Mouse (Mus musculus): Measurements from ENCODE around the gene Hexim2. TPM values are rescaled to one million over a fixed set of nuclear protein-coding genes. Genes with fewer than 3 reads are reported as not detected.

Hexim2 gene
- polyA plus RNA-seq, 1 experiment from 2014 or later, result 12.3 TPM

DNA sequence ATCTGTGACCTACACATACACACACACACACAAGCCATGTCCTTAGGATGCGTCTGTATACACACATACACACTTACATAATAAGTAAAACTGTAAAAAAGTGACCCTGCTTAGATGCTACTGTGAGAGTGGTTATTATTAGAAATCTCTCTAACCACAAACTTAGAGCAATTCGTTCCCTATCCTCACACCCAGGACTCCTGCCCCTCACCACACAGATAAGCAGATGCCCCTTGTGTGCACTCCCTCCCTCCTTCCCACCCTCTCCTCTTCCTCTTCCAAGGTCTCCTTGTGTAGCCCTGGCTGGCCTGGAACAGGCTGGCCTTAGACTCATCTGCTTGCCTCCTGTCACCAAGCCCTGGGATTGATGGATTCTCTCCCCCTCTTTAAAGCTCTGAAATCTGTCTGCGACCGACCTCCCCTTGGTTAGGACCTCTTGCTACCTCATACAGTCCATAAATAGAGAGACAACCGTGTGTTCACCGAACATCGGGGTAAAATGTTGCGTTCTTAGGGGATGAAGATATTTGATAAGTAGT, 3.9 kb downstream of the Hexim2 start:
- no peak for DNase-seq (ENCODE audit: low spot score)
- Histone ChIP-seq H3K27me3 (ENCODE audit: low read depth, poor library complexity, severe bottlenecking) (no peaks in the 10 kb centered on the region), H3K4me3 (no peak overlapping the region), H3K36me3 (peaks cover 24% of the 10 kb centered on the region), H3K9me3 (replicated peaks) (no peaks in the 10 kb centered on the region), H3K4me1 (peaks cover 26% of the 10 kb centered on the region), H3K27ac (no peak overlapping the region)
- 88% methylated on average over 8 of the region's 8 CpGs for WGBS

DNA sequence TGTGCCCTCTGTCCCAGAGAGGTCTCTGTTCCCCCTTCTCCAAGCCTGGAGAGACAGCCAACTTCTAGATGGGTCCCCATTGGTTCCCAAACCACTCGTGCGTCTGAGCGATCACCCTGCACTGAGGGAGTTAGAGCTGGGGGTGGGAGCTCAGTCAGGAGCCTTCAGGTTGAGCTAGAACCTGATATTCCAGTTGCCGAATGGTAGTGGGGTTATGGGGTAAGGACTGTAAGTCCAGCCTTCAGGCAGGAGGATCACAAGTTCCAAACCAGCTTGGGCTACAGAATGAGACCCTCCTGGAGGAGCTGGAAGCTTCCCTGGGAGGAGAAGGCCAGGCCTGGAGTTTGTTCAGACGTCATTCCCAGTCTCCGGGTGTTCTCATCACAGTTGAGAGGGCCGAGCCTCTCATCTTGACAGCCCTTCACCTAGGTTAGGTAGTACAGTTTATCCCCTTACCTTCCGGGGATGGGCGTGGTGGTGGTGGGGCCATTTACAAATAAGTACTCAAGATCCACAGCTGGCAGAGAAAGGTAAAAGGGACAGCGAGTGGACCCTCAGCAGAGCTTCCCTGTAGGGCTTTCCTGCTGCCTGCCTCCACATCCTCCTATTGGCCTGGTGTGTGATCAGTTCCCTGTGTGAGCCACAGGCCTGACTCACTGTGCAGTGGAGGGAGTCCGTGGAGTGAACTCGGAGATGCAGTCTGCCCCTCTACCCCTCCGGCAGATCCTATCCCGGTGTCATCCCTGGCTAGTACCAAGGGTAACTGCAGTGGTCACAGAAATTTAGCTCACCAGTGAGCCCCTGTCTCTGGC, 7.9 kb downstream of the Hexim2 start:
- no peak for DNase-seq (ENCODE audit: low spot score)
- no peaks in the 10 kb centered on the region for H3K9me3 ChIP-seq (replicated peaks)
- H3K27me3 ChIP-seq (ENCODE audit: low read depth, poor library complexity, severe bottlenecking), result no peaks in the 10 kb centered on the region
- H3K27ac ChIP-seq, result peak overlapping the region; percentile 88; the same call in 1 of the 2 replicates
- peaks cover 24% of the 10 kb centered on the region for H3K36me3 ChIP-seq
- H3K4me1 ChIP-seq, result peaks cover 43% of the 10 kb centered on the region
- 85% methylated on average over 14 of the region's 14 CpGs for WGBS
- no peak overlapping the region for H3K4me3 ChIP-seq

DNA sequence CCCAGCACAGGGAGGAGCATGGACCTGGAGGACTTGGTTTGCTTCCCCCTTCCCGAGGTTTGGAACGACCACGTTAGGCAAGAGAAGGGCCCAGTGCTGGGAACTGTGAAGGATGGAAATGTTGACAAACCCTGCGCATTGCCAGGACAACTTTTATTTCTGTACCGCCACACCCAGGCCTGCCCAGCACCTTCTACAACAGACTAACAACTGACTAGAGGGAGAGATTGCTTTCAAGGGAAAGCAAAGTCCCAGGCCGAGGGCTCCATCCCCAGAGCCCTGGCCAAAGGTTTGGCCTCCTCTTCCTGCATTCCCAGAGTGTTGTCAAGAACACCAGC, 8.5 kb downstream of the Hexim2 start:
- H3K36me3 ChIP-seq, result peaks cover 24% of the 10 kb centered on the region
- H3K4me3 ChIP-seq, result no peak overlapping the region
- peaks cover 46% of the 10 kb centered on the region for H3K4me1 ChIP-seq
- H3K9me3 ChIP-seq (replicated peaks), result no peaks in the 10 kb centered on the region
- peak overlapping the region; percentile 88 for H3K27ac ChIP-seq
- no peaks in the 10 kb centered on the region for H3K27me3 ChIP-seq (ENCODE audit: low read depth, poor library complexity, severe bottlenecking)
- no peak for DNase-seq (ENCODE audit: low spot score)
- 60% methylated on average over 6 of the region's 6 CpGs for WGBS

DNA sequence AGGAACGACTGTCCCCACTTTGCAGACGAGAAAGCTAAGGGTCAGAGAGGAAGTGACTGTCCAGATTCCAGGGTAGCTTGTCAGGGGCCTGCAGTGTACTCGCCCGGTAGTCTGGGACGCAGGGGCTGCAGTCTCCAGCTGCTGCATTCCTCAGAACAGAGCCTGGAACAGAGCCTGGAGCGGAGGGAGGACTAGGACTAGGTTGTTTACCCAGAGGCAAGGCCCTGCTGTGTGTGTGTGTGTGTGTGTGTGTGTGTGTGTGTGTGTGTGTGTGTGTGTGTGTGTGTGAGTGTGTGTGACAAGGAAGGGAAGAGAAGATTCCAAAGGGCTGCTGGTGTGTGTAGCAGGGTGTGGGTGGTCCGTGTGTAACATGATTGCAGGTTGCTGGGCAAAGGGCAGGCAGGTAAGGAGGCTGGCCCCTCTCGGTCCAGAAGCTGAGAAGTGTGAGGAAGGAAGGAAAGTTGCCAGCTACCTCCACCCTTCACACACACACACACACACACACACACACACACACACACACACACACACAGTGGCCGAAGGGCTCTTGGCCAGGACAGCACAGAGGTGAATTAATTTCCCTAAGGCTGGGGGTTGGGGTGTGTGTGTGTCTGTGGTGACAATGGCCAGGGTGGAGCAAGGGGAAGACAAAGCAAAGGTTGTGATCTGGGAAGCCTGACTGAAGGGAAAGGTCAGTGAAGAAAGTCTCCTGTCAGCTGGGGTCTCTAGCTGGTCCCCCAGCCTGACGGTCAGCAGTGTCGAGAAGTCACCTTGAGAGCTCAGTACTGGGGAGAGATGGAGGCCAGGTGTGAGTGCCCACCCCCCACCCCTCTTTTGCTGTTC, 9.1 kb downstream of the Hexim2 start:
- Histone ChIP-seq H3K4me1 (peaks cover 46% of the 10 kb centered on the region), H3K27ac (peak overlapping the region; percentile 88), H3K9me3 (replicated peaks) (no peaks in the 10 kb centered on the region), H3K4me3 (no peak overlapping the region), H3K36me3 (peaks cover 24% of the 10 kb centered on the region), H3K27me3 (ENCODE audit: low read depth, poor library complexity, severe bottlenecking) (no peaks in the 10 kb centered on the region)
- DNase-seq (ENCODE audit: low spot score), result peak; percentile 43
- 46% methylated on average over 10 of the region's 11 CpGs for WGBS

DNA sequence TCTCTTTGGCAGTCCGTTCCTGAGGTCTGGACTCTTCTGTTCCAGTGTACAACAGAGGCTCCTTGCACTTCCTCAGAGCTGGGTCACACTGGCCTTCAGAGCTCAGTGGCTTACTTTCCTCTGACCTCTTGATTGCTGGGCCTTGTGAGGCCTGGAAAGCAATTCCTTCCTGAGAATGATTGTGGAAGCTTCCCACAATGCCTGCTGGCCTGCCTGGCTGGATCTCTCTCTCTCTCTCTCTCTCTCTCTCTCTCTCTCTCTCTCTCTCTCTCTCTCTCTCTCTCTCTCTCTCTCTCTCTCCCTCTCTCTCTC, 9.7 kb downstream of the Hexim2 start:
- Histone ChIP-seq H3K27ac (peak overlapping the region; percentile 88), H3K4me1 (peaks cover 46% of the 10 kb centered on the region), H3K9me3 (replicated peaks) (no peaks in the 10 kb centered on the region), H3K27me3 (ENCODE audit: low read depth, poor library complexity, severe bottlenecking) (no peaks in the 10 kb centered on the region), H3K4me3 (no peak overlapping the region), H3K36me3 (peaks cover 24% of the 10 kb centered on the region)
- no peak for DNase-seq (ENCODE audit: low spot score)
- WGBS, result 27% methylated on average over 1 of the region's 1 CpGs

DNA sequence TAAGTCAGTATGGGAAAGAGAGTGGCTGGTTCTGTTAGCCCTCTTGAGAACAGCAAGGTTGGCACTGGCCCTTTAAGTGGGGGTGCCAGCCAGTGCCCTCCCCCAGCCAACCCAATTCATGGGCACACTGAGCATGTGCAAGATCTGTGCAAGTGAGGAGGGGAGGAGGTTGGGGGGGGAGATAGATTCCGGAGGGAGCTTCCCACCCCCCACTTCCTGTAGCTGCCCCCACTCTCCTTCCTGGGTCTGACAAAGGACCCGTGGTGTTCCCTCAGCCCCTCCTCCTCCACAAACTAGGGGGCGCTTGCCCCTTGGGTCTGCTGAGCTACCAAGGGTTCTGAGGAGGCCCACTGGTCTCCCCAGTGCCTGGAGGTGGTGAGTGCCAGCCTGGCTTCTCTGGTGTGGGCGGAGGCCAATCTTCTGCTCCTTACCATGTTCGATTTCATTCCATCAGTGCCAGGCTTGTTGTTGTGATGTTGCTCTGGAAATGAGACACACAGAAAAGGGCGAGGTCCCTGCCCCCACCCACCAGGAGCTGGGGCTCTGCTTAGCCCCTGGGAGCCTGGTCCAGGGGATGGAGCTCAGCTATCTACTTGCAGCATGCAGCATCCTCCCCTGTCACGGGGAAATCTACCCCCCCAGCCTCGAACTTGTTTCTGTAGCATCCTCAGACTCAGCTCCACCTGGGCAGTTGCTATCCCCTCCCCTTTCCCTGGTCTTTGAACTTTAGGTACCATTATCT, 10.4 kb downstream of the Hexim2 start:
- H3K9me3 ChIP-seq (replicated peaks), result no peaks in the 10 kb centered on the region
- peak overlapping the region; percentile 88 for H3K27ac ChIP-seq
- H3K4me3 ChIP-seq, result peak overlapping the region; percentile 34
- no peaks in the 10 kb centered on the region for H3K27me3 ChIP-seq (ENCODE audit: low read depth, poor library complexity, severe bottlenecking)
- peaks cover 46% of the 10 kb centered on the region for H3K4me1 ChIP-seq
- peaks cover 24% of the 10 kb centered on the region for H3K36me3 ChIP-seq
- 31% methylated on average over 8 of the region's 8 CpGs for WGBS
- DNase-seq (ENCODE audit: low spot score), result peak; percentile 47

DNA sequence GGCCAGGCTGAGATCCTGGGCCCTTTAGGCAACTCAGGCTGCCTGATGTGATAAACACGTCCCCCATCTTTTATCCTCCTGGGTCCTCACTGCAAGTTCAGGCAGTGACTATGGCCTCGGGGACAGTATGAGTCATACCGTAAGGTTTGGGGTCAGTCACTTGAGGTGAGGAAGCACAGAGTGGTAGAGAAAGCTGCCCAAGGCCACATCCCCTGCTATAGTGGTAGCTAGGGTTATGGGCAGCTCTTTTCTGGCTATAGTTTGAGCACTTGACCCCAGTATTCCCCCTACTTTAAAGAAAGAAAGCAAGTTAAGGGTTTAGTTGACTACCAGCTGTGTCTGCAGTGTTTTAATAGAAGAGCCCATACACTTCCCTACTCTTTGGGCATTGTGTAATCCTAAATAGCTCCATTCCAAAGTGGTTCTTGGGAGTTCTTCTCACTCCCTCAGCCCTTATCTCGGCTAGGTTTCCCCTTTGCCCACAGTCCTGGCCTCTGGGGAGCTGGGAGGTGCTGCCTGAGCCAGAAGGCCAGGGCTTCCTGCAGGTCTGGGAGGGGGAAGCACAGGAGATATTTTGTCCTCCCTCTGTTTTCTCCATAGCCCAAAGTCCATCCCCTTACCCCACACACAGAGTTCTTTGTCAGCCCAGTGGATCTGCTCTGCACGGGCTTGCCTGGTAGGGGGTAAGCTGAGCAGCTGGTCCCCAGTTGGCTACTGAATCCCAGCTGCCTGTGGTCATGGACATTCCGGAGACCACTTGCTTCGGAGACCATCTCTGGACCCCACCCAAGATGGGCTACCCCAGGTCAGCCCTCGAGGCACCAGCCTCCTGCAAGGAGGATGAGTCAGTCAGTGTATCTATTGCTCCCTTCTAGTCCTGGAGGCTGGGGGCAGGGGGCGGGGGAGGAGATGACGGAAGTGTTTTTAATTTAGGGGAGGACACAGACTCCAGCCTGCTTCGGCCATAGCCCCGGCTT, 12.4 kb downstream of the Hexim2 start:
- DNase-seq (ENCODE audit: low spot score), result no peak
- Histone ChIP-seq H3K4me1 (peaks cover 46% of the 10 kb centered on the region), H3K4me3 (no peak overlapping the region), H3K27me3 (ENCODE audit: low read depth, poor library complexity, severe bottlenecking) (no peaks in the 10 kb centered on the region), H3K36me3 (peaks cover 7% of the 10 kb centered on the region), H3K27ac (peak overlapping the region; percentile 33), H3K9me3 (replicated peaks) (no peaks in the 10 kb centered on the region)
- WGBS, result 43% methylated on average over 12 of the region's 12 CpGs

DNA sequence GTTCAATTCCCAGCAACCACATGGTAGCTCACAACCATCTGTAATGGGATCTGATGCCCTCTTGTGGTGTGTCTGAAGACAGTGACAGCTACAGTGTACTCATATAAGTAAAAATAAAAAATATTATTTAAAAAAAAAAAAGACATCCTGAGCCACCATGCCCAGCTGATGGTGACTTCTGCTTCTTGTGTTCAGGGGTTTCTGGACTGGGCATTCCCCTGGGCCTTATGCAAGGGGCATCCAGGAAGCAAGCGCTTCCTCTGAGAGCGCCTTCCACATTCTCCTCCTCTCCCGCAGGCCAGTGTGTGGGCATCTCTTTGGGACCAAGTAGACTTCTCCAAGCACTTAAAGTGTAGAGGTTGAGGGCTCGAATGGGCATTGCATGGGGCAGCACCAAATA, 14.2 kb downstream of the Hexim2 start:
- no peak for DNase-seq (ENCODE audit: low spot score)
- Histone ChIP-seq H3K36me3 (no peaks in the 10 kb centered on the region), H3K27ac (no peak overlapping the region), H3K4me1 (peaks cover 34% of the 10 kb centered on the region), H3K9me3 (replicated peaks) (no peaks in the 10 kb centered on the region), H3K4me3 (no peak overlapping the region), H3K27me3 (ENCODE audit: low read depth, poor library complexity, severe bottlenecking) (no peaks in the 10 kb centered on the region)
- WGBS, result 89% methylated on average over 4 of the region's 4 CpGs

DNA sequence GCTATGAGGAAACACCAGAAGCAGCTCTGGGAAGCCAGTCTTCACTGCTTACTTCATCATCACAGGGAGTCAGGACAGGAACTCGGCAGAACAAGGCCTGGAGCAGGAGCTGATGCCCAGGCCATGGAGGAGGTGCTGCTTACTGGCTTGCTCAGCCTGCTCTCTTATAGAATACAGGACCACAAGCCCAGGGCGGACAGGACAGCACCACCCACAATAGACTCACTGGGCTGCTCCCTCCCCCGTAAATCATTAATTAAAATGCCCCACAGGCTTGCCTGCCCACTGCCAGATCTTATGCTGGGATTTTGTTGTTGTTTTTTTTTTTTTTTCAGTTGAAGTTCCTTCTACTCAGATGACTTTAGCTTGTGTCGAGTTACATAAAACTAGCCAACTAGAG, 15.5 kb downstream of the Hexim2 start:
- Histone ChIP-seq H3K27me3 (ENCODE audit: low read depth, poor library complexity, severe bottlenecking) (no peaks in the 10 kb centered on the region), H3K36me3 (no peaks in the 10 kb centered on the region), H3K4me1 (peaks cover 20% of the 10 kb centered on the region), H3K4me3 (no peak overlapping the region), H3K27ac (no peak overlapping the region), H3K9me3 (replicated peaks) (no peaks in the 10 kb centered on the region)
- DNase-seq (ENCODE audit: low spot score), result no peak
- 77% methylated on average over 4 of the region's 4 CpGs for WGBS

DNA sequence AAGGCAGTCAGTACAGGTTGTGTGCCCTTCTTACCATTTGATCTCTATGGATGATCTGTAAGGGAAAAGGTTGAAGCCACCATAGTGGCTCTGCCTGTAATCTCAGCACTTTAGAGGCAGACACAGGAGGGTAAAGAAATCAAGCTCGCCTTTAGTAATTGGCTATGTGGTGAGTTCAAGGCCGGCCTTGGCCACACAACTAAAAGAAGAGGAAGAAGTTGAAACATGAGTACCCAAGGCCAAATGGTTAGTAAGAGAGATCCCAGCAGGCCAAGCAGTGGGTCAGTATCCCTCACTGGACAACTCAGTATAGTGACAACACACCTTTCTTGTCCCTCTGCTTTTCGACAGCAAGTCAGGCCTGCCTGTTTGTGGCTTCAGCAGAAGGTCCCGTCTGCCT, 17.5 kb downstream of the Hexim2 start:
- Histone ChIP-seq H3K27me3 (ENCODE audit: low read depth, poor library complexity, severe bottlenecking) (no peaks in the 10 kb centered on the region), H3K4me1 (peaks cover 8% of the 10 kb centered on the region), H3K36me3 (no peaks in the 10 kb centered on the region), H3K27ac (no peak overlapping the region), H3K9me3 (replicated peaks) (no peaks in the 10 kb centered on the region), H3K4me3 (no peak overlapping the region)
- DNase-seq (ENCODE audit: low spot score), result no peak
- WGBS, result 89% methylated on average over 4 of the region's 4 CpGs

DNA sequence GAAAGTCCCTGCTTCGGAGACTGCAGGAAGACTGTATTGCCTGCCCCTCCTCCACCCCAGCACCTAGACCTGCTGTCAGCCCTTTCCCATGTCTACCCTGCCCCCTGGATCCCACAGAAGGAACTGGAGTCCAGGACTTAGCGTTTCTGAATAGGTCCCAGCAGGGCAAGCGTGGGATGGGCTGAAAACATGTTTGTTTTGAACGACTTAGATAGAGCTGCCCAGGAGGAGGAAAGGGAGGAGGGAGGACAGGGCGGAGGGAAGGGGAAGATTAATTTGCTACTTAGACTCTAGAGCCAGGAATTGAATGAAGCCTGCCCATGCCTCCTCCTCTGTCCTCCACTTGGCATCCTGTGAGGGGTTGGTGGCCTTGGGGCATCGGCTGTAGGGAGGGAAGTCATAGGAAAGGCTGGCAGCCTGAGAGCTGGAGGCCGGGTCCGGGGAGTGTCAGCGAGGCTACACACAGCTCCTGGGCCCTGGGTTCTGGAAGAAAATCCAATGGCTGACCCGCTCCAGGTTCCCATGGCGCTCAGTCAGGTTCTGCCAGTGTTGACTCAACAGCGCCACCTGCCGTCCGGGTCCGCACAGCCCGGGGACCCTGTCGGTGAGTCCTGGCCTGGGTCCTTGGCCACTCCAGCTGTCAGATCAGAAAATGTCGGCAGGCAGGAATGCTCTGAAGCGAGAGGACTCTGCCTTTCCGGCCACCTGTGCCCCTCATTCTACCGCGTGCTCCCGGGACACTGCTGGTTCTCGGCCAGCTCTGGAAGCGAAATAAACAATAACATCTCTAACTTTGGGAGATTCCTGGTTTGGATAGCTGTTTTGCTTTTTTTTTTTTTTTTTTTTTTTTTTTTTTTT, 26.6 kb downstream of the Hexim2 start:
- 1% methylated on average over 25 of the region's 25 CpGs for WGBS
- peak; percentile 100 for DNase-seq (ENCODE audit: low spot score)
- Histone ChIP-seq H3K36me3 (no peaks in the 10 kb centered on the region), H3K9me3 (replicated peaks) (no peaks in the 10 kb centered on the region), H3K27me3 (ENCODE audit: low read depth, poor library complexity, severe bottlenecking) (no peaks in the 10 kb centered on the region), H3K4me1 (peaks cover 9% of the 10 kb centered on the region), H3K4me3 (peak overlapping the region; percentile 43), H3K27ac (peak overlapping the region; percentile 51)
